Mouse (Mus musculus): Measurements from ENCODE around the gene Dnajc16.

Dnajc16 gene

GRCm38 (mm10) chr4:141725277-141725676 lies 65.5 kb downstream of the Dnajc16 start:
- no peak for DNase-seq (ENCODE audit: low read depth, low spot score)

GRCm38 (mm10) chr4:141724594-141724993 lies 66.1 kb downstream of the Dnajc16 start:
- DNase-seq (ENCODE audit: low read depth, low spot score), result no peak

- DNase-seq (ENCODE audit: low read depth, low spot score), result no peak
Measured at GRCm38 (mm10) chr4:141723673-141724068, 67.1 kb downstream of the Dnajc16 start.

GRCm38 (mm10) chr4:141722731-141723672 lies 67.7 kb downstream of the Dnajc16 start, which contains the start of gene Ddi2:
Gene Ddi2, minus strand, starts transcription at chr4:141723419.
- DNase-seq (ENCODE audit: low read depth, low spot score), result peak; percentile 82

- no peak for DNase-seq (ENCODE audit: low read depth, low spot score)
Measured at GRCm38 (mm10) chr4:141721961-141722360, 68.8 kb downstream of the Dnajc16 start.

- no peak for DNase-seq (ENCODE audit: low read depth, low spot score)
Measured at GRCm38 (mm10) chr4:141720761-141721523, 69.8 kb downstream of the Dnajc16 start.

- DNase-seq (ENCODE audit: low read depth, low spot score), result no peak
Measured at GRCm38 (mm10) chr4:141719304-141719703, 71.4 kb downstream of the Dnajc16 start.

GRCm38 (mm10) chr4:141717633-141718032 lies 73.1 kb downstream of the Dnajc16 start:
- no peak for DNase-seq (ENCODE audit: low read depth, low spot score)

- DNase-seq (ENCODE audit: low read depth, low spot score), result peak; percentile 37
Measured at GRCm38 (mm10) chr4:141715027-141715426, 75.7 kb downstream of the Dnajc16 start.

GRCm38 (mm10) chr4:141713598-141714142 lies 77.1 kb downstream of the Dnajc16 start:
- DNase-seq (ENCODE audit: low read depth, low spot score), result no peak

- DNase-seq (ENCODE audit: low read depth, low spot score), result no peak
Measured at GRCm38 (mm10) chr4:141711250-141711649, 79.5 kb downstream of the Dnajc16 start.
